Mouse (Mus musculus): ENCODE results near the gene Rergl. TPM values are rescaled to one million over a fixed set of nuclear protein-coding genes. Genes with fewer than 3 reads are reported as not detected.

Gene Rergl
- not detected in 2 replicates for polyA plus RNA-seq (2012; rRNA removed; ENCODE audit: low replicate concordance)

DNA sequence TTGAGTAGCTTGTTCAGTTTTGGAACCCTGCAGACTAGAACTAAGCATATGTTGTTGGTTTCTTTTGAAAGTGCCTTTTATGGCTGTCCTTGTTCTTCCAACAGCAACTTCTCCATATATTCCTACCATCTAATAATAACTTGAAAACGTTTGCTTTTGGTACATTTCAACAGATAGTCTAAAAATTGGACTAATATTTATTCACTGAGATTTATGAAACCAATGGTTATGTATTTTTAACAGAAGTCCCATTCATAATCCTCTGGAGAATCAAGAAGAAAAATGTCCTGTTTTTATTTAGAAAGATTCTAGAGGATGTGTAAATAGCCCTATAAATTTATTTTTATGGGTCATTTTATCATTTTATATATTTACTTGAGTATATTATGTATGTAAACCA is at the start of gene Rergl:
TSS of gene Rergl (minus strand) at position 101 of the 400 bp plus-strand sequence.

Other genes with a start within 250 kb of the Rergl start
- 0.41 and 0.80 TPM in 2 replicates for gene Pik3c2g, start 85.2 kb upstream of the Rergl start, polyA plus RNA-seq (2012; rRNA removed; ENCODE audit: low replicate concordance)

Data from mammary gland, adult 2 months (tissue).